Mouse (Mus musculus): ENCODE data around the gene Gm17428.

DNA sequence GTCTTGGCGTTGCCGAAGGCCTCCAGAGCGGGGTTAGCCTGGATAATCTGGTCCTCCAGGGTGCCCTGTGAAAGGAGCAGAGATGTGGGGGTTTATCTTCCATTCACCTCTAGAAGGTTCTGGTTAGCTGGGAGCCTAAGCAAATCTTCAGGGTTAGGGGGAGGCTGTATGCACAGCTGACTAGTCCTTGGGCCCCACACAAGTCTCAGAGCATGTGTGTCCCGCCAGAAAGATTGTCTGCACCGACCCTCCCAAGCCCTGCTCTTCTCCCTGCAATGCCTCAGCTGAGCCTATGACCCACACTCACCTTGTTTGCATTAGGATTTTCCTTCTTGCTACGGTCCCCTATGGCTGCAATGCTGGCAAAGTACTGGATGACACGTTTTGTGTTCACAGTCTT is 14.0 kb upstream of the Gm17428 start:
- no peak for TF ChIP-seq CTCF (IDR thresholded peaks at IDR 0.05; ENCODE audit: borderline replicate concordance, insufficient read depth, low read length)
- no peak for TF ChIP-seq POLR2A (IDR thresholded peaks at IDR 0.05; ENCODE audit: low read depth, low read length)

Measured in embryonic fibroblast, embryonic 13.5 days (primary cell).